Mouse (Mus musculus) heart, embryonic 13.5 days (tissue): ENCODE data around the gene Susd4. TPM values are rescaled to one million over a fixed set of nuclear protein-coding genes. Genes with fewer than 3 reads are reported as not detected.

ENCODE experiments used
- polyA plus RNA-seq: library from polyadenylated mRNA; unstranded; fragments of >200 nt; fragmentation: Nextera tagmentation; extraction: Ambion mirVana; gene quantifications from 2 replicates; pipeline ENCODE4 v1.2.1, GENCODE M21; 2015

The Susd4 gene
- polyA plus RNA-seq, 1 experiment from 2014 or later, result 5.5 TPM

Other genes starting within 250 kb of the Susd4 start
- 90.2 and 93.3 TPM in 2 replicates for gene Capn2, start 246.3 kb upstream of the Susd4 start, polyA plus RNA-seq
- not detected in 2 replicates for gene Capn8, start 198.9 kb upstream of the Susd4 start, polyA plus RNA-seq
- not detected in 2 replicates for gene Ccdc185, start 14.7 kb upstream of the Susd4 start, polyA plus RNA-seq
- gene Tlr5, start 190.9 kb downstream of the Susd4 start, polyA plus RNA-seq, result 3.1 and 3.6 TPM in 2 replicates